In genomic region chr11:104186837-104187150, GRCm38 (mm10) we compare ENCODE assay signal across 23 mouse cellular contexts. TPM values are rescaled to one million over a fixed set of nuclear protein-coding genes. Genes with fewer than 3 reads are reported as not detected.
DNase-seq lines count a peak whose midpoint lies in the region; TF ChIP-seq lines count a peak whose summit lies in the region.
"Had no signal": no experiment of that assay in that cellular context is flagged by ENCODE, and none has a peak within 500 bp of the region (broad histone marks: within the 10 kb centered on the region; RNA-seq: fewer than 3 reads in every experiment).

No protein-coding gene starts in this region.

- H3K4me3 ChIP-seq in testis, adult 2 months (ENCODE audit: control insufficient read depth, low read depth, low read length): peak overlapping the region; percentile 83
- H3K4me3 ChIP-seq: embryonic facial prominence, embryonic 10.5 days; embryonic facial prominence, embryonic 12.5 days; forebrain, embryonic 13.5 days; forebrain, embryonic 15.5 days had no signal

- peak; percentile 54 for DNase-seq in cerebellum, adult 11-12 months
- DNase-seq in cerebellum, postnatal 25 days: no peak
- peak; percentile 56 for DNase-seq in cerebellum, adult 9-11 months
- DNase-seq in cerebellum, adult 18-20 months: no peak
- no peak for DNase-seq in testis, postnatal 14 days (ENCODE audit: low spot score)
- DNase-seq: adrenal gland, adult 8-10 months; adrenal gland, postnatal 14 days; adrenal gland, postnatal 36 days; B cell, adult 2 months; forebrain, postnatal 0 days had no signal

- no peaks in the 10 kb centered on the region for H3K36me3 ChIP-seq in testis, adult 2 months (ENCODE audit: control insufficient read depth, insufficient read depth, low read length)
- H3K36me3 ChIP-seq: embryonic facial prominence, embryonic 10.5 days; embryonic facial prominence, embryonic 12.5 days; forebrain, embryonic 15.5 days; G1E had no signal

- no peak for TF ChIP-seq POLR2A in testis, adult 2 months (IDR thresholded peaks at IDR 0.05; ENCODE audit: control insufficient read depth, low read depth, low read length)

- no peaks in the 10 kb centered on the region for H3K4me1 ChIP-seq in testis, adult 2 months (ENCODE audit: control insufficient read depth, insufficient read depth, low read length)
- H3K4me1 ChIP-seq: embryonic facial prominence, embryonic 10.5 days; embryonic facial prominence, embryonic 12.5 days; forebrain, embryonic 13.5 days; forebrain, embryonic 15.5 days had no signal

- peak overlapping the region; percentile 12 for H3K27ac ChIP-seq in testis, adult 2 months (ENCODE audit: control insufficient read depth, insufficient read depth, low read depth, low read length)
- H3K27ac ChIP-seq: embryonic facial prominence, embryonic 10.5 days; embryonic facial prominence, embryonic 12.5 days; forebrain, embryonic 13.5 days; forebrain, embryonic 15.5 days had no signal

- no peaks in the 10 kb centered on the region for H3K27me3 ChIP-seq in testis, adult 2 months (ENCODE audit: control insufficient read depth, insufficient read depth, low read length)
- H3K27me3 ChIP-seq: forebrain, embryonic 13.5 days; forebrain, embryonic 15.5 days had no signal

- no peak for TF ChIP-seq CTCF in testis, adult 2 months (IDR thresholded peaks at IDR 0.05; ENCODE audit: control insufficient read depth, insufficient read depth, insufficient replicate concordance, low read depth, low read length)

RNA-seq across cellular contexts. Expression of gene Sppl2c, which starts 0.7 kb away (rescaled TPM):
- 747 and 763 TPM in 2 replicates for polyA plus RNA-seq in testis, adult 2 months (2012; rRNA removed)
- polyA plus RNA-seq: activated CD4-positive, CD25-positive, alpha-beta regulatory T cell, adult 4 months; CD4-positive, CD25-positive, alpha-beta regulatory T cell, adult 4 months; cerebellum, adult 2 months; cortical plate, adult 2 months; embryonic facial prominence, embryonic 10.5 days; embryonic facial prominence, embryonic 12.5 days; embryonic facial prominence, embryonic 14.5 days; forebrain, embryonic 11.5 days; forebrain, embryonic 13.5 days; forebrain, embryonic 15.5 days; forebrain, postnatal 0 days; G1E; Patski had no signal

RNA-seq across cellular contexts. Expression of gene Mapt, which starts 44.4 kb away (rescaled TPM):
- polyA plus RNA-seq in testis, adult 2 months (2012; rRNA removed): 0.94 and 1.2 TPM in 2 replicates

RNA-seq across cellular contexts. Expression of gene Crhr1, which starts 54.1 kb away (rescaled TPM):
- 0.42 and 0.59 TPM in 2 replicates for polyA plus RNA-seq in testis, adult 2 months (2012; rRNA removed)
- polyA plus RNA-seq: activated CD4-positive, CD25-positive, alpha-beta regulatory T cell, adult 4 months; CD4-positive, CD25-positive, alpha-beta regulatory T cell, adult 4 months; G1E; Patski had no signal

Comparison
In these comparisons a context has a peak if more than half of its experiments do, and no peak if none do; other contexts are left out.
1. DNase-seq: peak in cerebellum, adult 11-12 months (single experiment) and cerebellum, adult 9-11 months (single experiment); none in cerebellum, postnatal 25 days (0 of 2), cerebellum, adult 18-20 months (0 of 2) and testis, postnatal 14 days (single experiment).